Mouse (Mus musculus): ENCODE data around the gene Tanc1.

The Tanc1 gene

DNA sequence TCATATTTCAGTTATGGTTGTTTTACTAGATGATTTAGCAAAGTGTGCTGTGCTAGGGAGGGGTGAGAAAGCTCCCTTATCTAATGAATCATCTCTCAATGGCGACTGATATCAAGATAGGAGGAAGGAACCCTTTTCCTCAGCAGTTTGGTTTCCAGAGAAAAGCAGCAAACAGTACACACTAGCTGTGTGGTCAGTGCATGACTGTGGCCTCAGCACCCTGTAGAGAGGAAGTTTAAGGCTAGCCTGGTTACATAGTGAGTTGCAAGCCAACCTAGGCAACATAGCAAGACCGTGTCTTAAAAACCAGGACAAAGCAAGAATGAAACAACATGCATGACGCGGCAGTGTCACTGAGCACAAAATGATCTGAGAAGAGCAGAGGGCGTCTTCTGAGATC is 150.4 kb downstream of the Tanc1 start:
- DNase-seq = no peak

DNA sequence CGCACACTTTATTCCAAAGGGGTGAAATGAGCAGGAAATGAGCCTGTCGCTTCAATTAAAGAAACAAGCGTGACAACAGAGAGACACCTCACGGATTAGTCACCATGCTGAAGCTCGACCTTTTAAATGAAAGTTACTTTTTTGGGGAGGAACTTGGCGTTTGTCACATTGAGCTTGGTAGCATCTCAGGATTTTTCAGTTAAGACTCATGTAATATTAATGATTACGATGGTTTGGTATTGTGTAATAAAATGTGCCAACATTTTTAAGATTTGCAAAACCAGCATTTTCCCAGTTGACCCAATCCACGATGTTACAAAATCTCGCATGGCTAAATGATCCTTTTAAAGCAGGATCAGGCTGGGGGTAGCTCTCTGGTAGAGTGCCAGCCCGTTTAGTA is 153.8 kb downstream of the Tanc1 start:
- no peak for DNase-seq

- no peak for DNase-seq
Measured at GRCm38 (mm10) chr2:59767893-59768292, 156.1 kb downstream of the Tanc1 start.

- peak; percentile 66 to 79 for DNase-seq
Measured at GRCm38 (mm10) chr2:59768661-59769384, 157.0 kb downstream of the Tanc1 start.

DNA sequence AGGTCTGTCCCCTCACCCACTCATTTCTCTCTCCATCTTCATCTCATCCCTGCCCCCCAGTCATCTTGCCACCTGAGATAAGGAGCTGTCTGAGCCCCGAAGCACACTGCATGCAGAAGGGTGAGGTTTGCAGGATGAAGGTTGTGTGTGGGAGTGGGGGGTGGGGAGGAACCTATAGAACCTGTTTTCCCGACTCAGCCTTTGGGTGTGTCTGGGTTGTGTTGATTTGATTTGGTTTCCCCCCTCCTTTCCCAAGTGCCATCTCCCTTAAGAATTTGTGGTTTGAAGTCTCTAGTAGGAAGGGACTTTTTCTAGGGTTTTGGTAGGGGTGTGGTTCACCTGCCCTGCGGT is 157.5 kb downstream of the Tanc1 start:
- DNase-seq = no peak

DNA sequence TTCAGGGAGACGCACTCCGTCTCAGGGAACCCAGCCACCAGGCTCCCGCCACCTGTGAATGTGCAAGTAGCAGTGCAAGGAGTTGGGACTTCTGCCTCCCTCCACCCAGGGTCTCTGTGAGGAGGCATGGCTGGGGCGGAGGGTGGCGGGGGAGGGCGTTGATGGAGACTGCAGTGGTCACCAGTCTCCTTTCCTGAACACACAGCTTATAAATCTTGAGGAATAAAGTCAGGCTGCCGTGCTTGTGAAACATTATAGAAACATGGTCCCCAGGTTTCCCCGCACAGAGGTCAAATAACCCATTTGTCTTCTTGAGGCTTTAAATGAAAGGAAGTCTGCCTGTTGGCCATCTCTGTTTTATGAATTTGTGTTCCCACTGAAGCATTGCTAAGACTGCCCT is 159.9 kb downstream of the Tanc1 start:
- DNase-seq = no peak

GRCm38 (mm10) chr2:59772261-59772683 is 160.4 kb downstream of the Tanc1 start:
- DNase-seq = peak in 1 of 2 experiments; percentile 55

GRCm38 (mm10) chr2:59774374-59774773 is 162.5 kb downstream of the Tanc1 start:
- no peak for DNase-seq

- DNase-seq = no peak
Measured at GRCm38 (mm10) chr2:59775148-59775547, 163.3 kb downstream of the Tanc1 start.

DNA sequence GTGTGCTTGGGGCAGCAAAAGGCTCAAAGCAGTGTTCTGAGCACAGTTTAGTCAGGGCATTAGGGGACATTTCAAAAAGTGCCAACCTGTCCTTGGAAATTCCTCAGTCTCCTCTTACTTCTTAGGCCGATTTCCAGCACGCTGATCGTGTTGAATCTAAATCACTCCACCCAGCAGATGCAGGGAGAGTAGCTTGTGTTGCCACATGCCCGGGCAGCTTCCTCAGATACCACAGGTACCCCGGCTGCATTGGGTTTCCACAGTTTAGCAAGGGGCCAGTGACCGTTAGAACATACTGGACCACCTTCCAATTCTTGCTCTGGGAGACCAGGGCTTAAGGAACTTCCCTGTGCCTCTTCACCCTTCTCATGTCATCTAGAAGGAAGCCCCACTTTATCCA is 164.0 kb downstream of the Tanc1 start:
- no peak for DNase-seq

- peak; percentile 55 to 73 for DNase-seq
Measured at GRCm38 (mm10) chr2:59779355-59779754, 167.5 kb downstream of the Tanc1 start.

DNA sequence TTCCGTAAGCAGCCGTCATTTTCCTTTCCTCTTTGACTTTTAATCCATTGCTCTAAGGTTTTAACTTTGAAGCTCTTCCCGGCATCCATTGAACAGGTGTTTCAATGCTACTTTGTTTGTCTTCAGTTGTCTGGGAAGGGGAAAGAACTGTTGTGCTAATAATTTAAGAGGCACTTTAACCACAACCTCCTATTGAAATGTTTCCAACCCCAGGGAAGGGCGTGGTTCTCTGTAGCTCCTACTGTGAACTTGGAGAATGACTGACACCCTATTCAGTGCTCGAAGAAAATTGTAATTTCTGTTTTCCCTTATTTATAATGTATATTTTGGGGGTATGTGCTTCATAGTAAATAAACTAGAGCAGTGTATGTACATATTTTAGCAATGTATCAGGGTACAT is 168.4 kb downstream of the Tanc1 start:
- no peak for DNase-seq

- no peak for DNase-seq
Measured at GRCm38 (mm10) chr2:59783055-59783831, 171.4 kb downstream of the Tanc1 start.

GRCm38 (mm10) chr2:59783832-59784627 is 172.2 kb downstream of the Tanc1 start:
- DNase-seq = peak in 1 of 2 experiments; percentile 54

DNA sequence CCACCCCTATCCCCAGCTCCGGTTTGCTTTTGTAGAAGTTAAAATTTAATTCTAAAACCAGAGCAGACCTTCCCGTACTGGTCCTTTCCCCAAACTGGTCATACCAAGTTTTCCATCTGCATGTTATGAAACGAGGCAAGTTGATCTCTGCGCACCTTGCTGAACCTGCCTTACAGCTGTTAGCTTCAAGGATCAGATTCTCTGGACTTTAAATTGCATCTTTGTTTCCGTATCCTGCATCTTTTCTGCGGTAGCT is 172.7 kb downstream of the Tanc1 start:
- DNase-seq = peak in 1 of 2 experiments; percentile 64

DNA sequence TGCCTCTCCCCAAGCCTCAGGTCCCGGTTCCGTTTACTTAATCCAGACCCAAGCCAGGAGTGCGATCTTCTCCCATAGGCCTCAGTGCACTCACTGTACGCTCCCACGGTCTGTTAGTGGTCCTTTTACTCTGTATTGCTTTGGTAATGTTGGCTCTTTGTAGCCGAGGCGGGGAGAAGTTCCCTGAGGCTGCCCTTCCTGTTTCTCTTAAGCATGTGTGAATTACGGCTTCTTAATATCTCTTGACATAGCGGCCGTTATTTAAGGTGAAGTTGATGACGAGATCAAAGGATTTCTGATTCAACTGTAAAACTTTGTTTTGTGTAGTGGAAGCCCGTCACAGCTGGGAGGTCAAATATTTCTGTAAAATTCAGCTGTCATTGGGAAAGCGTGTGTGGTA is 173.8 kb downstream of the Tanc1 start:
- no peak for DNase-seq

DNA sequence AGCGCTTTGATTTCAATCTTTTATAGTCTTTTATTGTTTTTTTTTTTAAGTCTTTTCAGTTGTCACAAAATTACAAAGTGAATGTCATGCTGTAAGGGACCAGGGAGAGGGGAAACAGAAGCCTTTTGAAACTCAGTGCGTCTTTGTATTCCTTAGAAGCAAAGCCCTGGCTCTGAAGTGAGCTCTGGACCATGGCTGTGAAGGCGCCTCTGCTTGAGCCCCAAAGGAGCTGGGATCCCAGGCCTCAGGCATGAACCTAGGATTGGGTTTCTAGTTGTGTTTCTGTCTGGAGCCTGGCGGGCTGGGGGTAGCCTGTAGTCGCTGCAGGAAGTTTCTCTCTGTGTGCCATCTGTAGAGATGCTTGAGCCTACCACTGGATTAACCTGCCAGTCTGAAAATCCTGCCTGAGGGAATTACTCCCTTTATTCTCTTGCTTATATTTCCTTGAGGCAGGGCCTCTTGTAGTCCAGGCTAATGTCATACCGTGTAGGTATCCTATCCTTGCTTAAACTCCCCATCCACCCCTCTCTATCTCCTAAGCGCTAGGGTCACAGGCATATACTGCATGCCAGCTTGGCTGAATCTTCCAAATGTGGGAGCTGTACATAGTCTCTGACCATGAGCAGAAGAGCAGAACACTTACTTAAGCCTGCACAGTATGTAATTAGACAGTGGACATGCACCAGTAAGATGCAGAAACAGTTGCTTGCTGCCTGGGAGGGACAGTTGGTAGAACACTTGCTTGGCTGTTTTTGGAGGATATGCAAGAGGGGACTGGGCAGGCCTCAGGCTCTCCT is 177.1 kb downstream of the Tanc1 start:
- DNase-seq = no peak

DNA sequence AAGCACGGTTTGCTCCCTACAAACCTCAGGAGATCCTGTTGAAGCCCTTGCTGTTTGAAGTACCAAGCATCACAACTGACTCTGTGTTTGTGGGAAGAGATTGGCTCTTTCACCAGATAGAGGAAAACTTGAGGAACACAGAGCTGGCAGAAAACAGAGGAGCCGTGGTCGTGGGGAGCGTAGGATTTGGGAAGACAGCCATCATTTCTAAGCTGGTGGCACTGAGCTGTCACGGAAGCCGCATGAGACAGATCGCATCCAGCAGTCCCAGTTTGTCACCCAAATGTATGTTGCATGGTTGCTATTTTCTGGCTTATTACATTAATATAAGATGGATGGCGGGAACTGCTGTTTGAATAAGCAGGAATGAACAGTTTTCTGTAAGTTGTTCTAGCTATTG is 179.8 kb downstream of the Tanc1 start:
- DNase-seq = no peak

GRCm38 (mm10) chr2:59793337-59793736 is 181.5 kb downstream of the Tanc1 start:
- DNase-seq = no peak

GRCm38 (mm10) chr2:59794838-59795237 is 183.0 kb downstream of the Tanc1 start:
- no peak for DNase-seq

DNA sequence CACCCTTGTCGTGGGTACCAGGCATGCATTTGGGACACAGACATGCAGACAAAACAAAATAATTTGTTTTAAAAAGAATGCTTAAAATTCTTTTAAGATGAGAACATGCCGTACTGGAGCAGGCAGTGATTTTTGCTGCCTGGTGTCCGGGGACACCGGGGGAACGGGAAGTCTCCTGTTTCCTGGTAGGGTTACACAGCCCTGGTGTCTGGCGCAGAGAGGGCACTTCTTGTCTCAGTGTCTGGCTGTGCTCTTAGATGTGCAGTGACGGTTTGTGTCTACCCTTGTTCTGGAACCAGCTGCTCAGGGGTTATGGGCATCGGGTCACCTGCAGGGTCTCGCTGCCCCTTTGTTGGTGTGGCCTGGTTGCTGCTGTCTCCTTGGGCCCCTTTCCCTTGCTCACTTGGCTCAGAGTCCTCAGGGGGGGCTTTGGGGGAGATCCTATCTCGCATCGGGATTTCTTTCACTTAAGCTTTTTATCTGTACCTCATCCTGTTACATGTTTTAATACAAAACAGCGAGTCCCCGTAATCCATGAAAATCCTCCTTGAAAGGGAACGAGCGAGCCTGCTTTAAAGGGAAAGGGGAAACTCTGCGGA is 187.2 kb downstream of the Tanc1 start:
- no peak for DNase-seq

- DNase-seq = no peak
Measured at GRCm38 (mm10) chr2:59799572-59799971, 187.7 kb downstream of the Tanc1 start.
